Mouse (Mus musculus) thymus, postnatal 36 days (tissue): ENCODE data around the gene Aven.

Source experiments
- DNase-seq, 2 experiments: peaks; one replicate each; pipeline ENCODE4 v3.0.0; 2022; ENCODE audit warnings: mixed read lengths in 2 of 2

Gene Aven

GRCm38 (mm10) chr2:112681817-112682216 lies 189.1 kb downstream of the Aven start:
- no peak for DNase-seq
